Mouse (Mus musculus): Measurements from ENCODE around the gene Nrxn3.

Gene Nrxn3

DNA sequence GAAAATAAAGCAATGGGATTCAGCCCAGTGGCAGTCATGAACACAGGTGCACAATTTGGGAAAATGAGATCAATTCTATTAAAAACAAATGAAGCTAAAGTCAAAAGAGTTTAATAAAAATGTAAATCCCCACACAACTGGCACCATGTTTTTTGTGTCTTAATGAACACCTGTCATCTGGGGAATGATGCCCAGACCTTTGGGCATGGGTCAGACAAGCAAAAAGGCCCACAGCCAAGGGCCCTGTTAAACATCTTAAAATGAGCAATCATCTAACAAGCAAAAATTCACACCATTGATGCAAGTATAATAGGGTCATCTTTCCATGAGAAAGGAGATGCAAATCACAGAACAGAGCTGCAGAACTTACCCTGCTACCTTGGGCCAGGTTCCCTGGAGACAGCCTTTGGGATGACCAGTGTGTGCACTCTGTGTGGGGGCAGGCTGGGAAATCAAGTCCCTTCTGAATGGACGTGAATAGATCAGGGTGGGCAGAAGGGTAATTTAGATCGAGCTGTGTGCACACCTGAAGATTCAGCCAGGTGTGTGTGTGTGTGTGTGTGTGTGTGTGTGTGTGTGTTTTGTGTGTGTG lies 1223.3 kb downstream of the Nrxn3 start:
- no peak for DNase-seq (ENCODE audit: low spot score in 2 of 2)

- DNase-seq (ENCODE audit: low spot score in 2 of 2) = no peak
These were observed 1223.8 kb downstream of the Nrxn3 start for GRCm38 (mm10) chr12:89946522-89946921.

DNA sequence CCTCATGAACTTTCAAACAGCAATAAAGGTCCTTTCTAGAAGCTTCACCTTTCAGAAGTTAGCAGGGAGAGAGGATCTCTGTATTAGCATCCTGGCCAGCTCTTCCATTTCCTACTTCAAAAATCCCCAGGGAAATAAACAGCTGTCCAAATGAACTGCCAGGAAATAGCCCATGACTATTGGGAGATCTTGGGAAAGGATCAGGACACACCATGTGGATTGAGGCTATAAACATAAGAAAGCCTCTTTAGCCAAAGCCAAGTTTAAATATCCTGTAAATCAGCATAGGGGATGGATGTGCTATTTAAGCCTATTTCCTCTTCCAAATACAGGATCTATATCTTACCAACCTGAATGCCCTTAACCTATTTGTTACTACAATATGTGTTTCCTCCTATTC lies 1230.6 kb downstream of the Nrxn3 start:
- no peak for DNase-seq (ENCODE audit: low spot score in 2 of 2)

GRCm38 (mm10) chr12:89953649-89954048 lies 1231.0 kb downstream of the Nrxn3 start:
- DNase-seq (ENCODE audit: low spot score in 2 of 2) = no peak

DNA sequence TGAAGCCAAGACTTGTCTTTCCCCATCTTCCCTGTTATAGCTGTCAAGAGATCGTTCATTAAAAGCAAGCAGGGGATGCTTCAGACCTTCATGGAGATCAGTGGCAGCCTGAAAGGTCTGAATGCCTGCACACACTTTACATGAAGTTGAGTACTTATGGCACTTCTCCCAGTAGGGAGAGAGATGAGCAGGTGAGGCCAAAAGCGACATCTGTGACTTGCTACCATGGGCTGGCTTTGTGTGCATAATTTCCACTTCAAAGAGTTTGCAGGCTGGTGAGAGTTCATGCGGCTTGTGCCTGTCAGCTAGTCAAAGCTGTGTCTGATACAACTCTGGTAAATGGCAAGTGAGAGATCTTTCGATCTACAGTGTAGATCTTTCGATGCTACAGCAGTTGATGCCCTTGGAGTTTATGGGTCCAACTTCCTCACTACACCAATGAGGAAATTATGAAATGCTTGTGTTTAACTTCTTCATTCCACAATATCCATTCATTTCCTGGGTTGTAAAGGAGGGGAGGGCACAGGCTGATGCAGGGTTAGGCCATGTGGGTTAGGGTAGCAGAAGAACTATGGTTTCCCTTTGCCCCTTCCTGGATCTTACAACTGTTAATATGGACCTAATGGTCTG lies 1231.9 kb downstream of the Nrxn3 start:
- no peak for DNase-seq (ENCODE audit: low spot score in 2 of 2)

DNA sequence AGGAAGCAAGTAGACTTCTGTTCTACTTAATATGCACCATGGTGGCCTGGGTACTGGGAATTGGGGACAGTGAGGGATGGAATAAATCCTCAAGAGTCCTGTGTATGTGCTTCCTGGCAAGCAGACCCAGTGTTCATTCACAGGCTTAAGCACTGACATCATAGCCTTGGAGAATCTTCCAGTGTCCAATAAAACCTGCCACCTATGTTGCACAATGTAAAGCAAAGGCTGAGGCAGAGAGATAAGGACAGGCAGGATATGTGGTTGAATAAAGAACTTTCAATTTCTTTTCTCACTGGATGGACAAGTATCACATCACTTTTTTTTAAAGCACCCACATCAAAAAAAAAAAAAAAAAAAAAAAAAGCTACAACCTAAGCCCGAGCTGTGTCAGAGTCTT lies 1240.4 kb downstream of the Nrxn3 start:
- no peak for DNase-seq (ENCODE audit: low spot score in 2 of 2)

DNA sequence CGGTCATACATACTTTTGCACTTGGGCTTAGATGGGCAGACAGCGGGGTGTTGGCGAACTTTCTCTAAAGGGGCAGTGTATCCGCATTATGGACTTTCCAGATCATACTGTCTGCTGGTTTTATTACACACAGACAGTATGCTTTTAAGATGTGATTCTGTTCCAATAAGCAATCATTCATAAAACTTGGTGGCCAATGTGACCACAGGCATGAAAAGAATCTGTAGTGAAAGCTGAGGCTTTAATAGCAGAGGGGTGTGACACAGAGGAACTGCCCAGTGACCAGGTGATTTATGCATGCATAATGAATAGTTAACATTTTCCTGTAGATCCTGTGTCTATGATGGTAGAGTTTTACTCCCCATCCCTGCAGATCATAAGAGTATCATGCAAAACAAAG lies 1254.0 kb downstream of the Nrxn3 start:
- no peak for DNase-seq (ENCODE audit: low spot score in 2 of 2)

DNA sequence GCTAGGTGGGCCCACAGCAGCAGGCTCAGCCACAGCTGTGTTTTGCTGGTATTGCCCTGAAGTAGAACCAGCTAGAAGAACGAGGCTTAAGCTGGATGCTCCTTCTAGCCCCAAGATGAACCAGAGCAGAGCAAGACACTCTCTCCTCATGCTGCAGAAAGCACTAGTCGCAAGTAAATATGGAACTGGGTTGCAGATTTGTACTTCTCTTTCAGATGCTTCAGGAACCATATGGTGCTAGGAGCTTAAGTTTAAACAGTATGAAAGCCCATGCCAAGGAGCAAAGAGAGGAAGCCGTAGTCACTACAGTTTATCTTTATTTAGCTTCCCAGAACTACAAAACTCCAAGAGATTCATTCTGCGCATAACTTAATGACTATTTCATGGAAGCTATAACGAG lies 1254.8 kb downstream of the Nrxn3 start:
- DNase-seq (ENCODE audit: low spot score in 2 of 2) = no peak

DNA sequence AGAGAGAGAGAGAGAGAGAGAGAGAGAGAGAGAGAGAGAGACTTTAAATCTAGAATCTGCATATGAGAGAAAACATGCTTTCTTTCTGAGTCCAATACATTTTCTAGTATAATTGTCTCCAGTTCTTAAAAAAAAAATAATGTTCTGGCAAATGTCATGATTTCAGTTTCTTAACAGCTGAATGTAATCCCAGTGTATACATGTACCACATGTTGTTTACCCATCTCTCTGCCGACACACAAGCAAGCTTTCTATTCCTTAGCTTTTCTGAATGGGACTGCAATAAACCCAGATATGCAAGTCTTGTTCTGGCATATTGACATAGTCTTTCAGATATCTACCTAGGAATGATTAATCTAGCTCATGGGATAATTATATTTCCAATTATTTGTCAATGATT lies 1256.5 kb downstream of the Nrxn3 start:
- no peak for DNase-seq (ENCODE audit: low spot score in 2 of 2)

- no peak for DNase-seq (ENCODE audit: low spot score in 2 of 2)
These were observed 1259.8 kb downstream of the Nrxn3 start for GRCm38 (mm10) chr12:89982445-89982844.

GRCm38 (mm10) chr12:89983399-89983798 lies 1260.7 kb downstream of the Nrxn3 start:
- DNase-seq (ENCODE audit: low spot score in 2 of 2) = no peak

GRCm38 (mm10) chr12:89986219-89986618 lies 1263.5 kb downstream of the Nrxn3 start:
- no peak for DNase-seq (ENCODE audit: low spot score in 2 of 2)

GRCm38 (mm10) chr12:89993273-89993672 lies 1270.6 kb downstream of the Nrxn3 start:
- no peak for DNase-seq (ENCODE audit: low spot score in 2 of 2)

GRCm38 (mm10) chr12:89995392-89995791 lies 1272.7 kb downstream of the Nrxn3 start:
- DNase-seq (ENCODE audit: low spot score in 2 of 2) = no peak

GRCm38 (mm10) chr12:90010280-90010679 lies 1287.6 kb downstream of the Nrxn3 start:
- DNase-seq (ENCODE audit: low spot score in 2 of 2) = no peak

GRCm38 (mm10) chr12:90013958-90014357 lies 1291.3 kb downstream of the Nrxn3 start:
- no peak for DNase-seq (ENCODE audit: low spot score in 2 of 2)

- no peak for DNase-seq (ENCODE audit: low spot score in 2 of 2)
These were observed 1304.3 kb downstream of the Nrxn3 start for GRCm38 (mm10) chr12:90027023-90027422.

DNA sequence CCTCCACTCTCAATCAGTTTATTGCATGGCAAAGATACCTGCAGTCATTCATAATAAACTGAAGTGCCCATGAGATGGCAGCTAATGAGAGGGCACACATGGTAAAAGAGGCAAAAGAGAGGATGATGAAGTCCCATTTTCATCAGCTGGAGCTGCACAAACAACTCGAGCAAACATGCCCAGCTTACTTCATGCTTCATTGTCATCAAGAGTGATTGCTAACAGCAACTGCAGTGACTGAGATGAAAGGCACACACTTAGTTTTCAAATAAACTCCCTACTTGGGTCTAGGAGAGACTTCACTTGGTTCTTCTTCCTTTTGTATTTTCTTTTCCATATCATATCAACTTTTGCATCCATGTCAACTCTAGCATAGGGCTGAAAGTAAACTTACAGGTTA lies 1318.4 kb downstream of the Nrxn3 start:
- DNase-seq (ENCODE audit: low spot score in 2 of 2) = no peak

GRCm38 (mm10) chr12:90056256-90056655 lies 1333.6 kb downstream of the Nrxn3 start:
- DNase-seq (ENCODE audit: low spot score in 2 of 2) = no peak

- DNase-seq (ENCODE audit: low spot score in 2 of 2) = no peak
These were observed 1337.1 kb downstream of the Nrxn3 start for GRCm38 (mm10) chr12:90059786-90060185.

- DNase-seq (ENCODE audit: low spot score in 2 of 2) = no peak
These were observed 1338.6 kb downstream of the Nrxn3 start for GRCm38 (mm10) chr12:90061312-90061711.

GRCm38 (mm10) chr12:90062219-90062618 lies 1339.5 kb downstream of the Nrxn3 start:
- DNase-seq (ENCODE audit: low spot score in 2 of 2) = no peak

DNA sequence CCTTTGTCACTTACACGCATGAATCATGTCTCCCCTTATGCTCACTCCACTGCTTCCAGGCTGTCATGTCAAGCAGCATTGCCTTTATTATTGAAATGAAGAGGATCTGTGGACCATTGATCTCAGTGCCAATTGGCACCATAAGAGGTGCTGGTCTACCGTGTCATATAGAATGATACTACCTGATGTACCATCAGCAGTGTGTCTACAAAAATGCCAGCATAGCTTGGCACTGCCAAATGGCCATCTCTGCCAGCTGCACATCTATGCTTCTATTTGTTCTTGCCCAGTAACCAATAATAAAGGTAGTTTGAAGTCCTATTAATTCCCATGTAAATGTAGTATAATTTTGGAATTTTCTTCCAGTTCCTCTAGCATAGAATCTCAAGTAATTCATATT lies 1340.8 kb downstream of the Nrxn3 start:
- DNase-seq (ENCODE audit: low spot score in 2 of 2) = no peak

DNA sequence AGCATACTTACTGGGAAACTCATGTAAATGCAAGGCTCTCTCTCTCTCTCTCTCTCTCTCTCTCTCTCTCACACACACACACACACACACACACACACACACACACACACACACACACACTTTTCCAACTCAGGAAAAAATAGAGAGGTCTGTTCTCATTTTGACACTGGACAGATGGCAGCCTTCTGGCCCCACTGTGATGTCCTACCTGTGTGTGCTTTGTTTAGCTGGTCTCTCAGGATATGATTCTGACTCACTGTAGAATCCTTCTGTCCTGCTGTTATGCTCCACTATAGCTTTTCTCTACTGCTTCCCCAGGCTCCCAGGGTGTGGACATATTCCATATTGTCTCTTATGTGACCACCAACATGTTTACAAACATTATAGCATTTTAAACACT lies 1363.2 kb downstream of the Nrxn3 start:
- DNase-seq (ENCODE audit: low spot score in 2 of 2) = no peak
